Mouse (Mus musculus) cerebellum, adult 11 months (tissue): ENCODE data around the gene Ascc1.

Source experiments
- DNase-seq: peaks from one replicate; pipeline ENCODE4 v3.0.0; 2022

Ascc1 gene

DNA sequence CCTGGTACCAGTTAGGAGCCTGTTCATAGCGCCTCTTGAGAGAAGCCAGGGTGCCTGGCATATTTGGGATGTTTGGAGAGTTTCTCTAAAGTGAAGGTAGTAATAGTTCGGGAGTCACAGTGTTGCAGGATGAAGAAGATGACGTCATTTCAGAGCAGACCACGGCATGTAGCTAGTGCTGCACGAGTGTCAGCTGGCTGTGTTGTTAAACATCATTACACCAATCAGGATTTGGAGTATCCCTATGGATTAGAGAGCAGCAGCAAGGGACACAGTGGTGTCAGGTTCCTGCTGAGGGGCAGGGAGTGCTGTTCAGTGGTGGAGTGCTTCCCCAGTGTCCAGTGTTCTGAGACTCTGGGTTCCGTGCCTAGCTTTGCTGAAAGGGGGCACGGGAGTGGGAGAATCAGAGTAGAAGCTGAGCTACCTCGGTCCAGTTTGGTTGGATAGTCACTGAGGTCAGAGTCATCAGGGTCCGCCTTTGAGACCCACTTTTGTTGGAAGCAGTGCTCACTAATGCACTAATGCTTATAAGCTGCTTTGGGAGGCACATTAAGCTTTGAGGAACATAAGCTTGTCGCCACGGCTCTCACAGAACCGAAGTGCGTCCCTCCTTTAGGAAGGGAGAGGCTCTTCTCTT, 24.3 kb downstream of the Ascc1 start:
- no peak for DNase-seq

DNA sequence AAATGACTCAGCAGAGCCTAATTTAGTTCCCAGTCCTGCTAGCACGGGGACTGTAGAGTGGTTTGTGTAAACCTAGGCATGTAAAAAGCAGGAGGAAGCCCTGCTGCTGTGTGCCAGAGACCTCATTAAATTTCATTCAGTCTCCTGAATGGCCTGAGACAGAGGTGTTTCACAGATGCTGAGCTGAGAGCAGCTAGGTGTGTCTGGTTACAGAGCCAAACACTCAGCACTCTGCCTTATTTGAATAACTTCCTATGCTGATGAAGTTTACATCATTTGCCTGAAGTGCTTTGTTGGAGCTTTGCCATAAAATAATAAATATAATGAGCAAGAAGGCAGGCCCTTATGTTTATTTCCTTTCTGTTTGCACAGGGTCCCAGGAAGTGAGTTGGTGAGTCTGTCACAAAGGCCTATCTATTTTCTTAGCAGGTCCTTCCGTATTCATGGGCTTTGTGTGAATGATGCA, 25.0 kb downstream of the Ascc1 start:
- no peak for DNase-seq

DNA sequence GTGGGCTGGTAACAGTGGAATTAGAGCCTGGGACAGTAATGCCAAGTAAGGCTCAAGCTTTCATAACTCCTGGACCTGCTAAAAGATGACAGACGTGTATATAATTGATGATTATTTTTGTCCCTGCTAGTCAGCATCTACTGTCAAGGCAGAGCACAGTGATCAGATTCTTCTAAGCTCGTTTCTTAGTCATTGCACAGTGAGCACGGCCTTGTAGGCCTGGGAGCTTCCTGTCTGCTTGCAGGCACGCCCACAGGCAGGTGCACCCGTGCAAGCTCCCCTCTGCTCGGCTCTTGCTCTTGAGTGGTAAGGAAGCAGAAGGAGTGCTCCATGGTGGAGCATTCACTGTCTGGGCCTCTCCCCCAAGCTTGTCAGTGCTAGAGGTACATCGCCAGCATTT, 25.6 kb downstream of the Ascc1 start:
- DNase-seq, result no peak

DNA sequence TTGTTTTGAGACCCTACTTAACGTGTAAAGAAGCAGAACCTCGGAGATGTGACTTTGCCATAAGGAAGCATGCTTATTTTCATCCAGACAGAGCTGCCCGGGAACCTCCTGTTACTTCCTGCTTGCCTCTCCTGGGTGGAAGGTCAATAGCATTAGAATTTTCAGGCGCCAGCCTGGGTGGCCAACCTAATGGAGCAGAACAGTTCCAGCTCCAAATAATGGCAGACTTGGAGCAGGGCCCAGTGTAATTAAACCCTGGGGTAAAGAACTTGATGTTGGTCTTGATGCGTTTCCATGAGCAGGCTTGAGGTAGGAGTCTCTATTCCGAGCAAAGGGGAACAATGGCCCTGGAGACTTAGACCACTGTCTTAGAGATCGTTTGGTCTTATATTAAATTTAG, 26.4 kb downstream of the Ascc1 start:
- DNase-seq, result no peak

DNA sequence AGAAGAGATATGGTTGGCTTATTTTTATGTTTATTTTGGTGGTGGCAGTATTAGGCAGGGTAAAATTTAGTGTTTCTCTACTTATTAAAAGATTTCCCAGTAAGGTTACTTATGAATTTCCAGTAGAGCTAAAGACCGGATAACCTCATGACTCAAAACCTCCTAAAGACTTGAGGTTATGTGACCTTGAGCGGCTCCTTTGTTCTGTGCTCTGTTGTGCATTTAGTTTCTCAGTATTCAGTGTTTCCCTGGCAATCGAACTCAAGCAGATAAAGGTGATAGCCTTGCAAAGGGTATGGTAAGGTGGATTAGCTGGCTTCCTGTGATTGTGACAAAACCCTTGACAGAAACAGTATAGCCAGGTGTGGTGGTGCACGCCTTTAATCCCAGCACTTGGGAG, 26.8 kb downstream of the Ascc1 start:
- DNase-seq, result no peak

DNA sequence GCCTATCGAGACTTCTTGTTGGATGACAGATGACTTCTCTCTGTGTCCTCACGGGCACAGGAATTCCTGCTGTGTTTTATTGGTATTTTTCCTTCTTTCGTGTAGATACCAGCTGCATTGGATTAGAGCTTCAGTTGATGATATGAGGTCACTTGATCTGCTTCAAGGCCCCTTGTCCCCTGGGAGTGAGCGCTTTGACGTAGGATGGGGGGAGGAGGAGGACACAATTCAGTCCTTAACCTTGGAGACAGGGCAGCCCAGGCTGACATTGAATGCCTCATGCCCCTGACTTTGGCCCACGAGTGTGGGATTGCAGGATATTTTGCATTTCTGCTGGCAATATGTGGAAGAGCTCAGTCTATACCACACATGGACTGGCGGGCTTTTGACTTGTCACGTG, 29.0 kb downstream of the Ascc1 start:
- DNase-seq, result no peak

DNA sequence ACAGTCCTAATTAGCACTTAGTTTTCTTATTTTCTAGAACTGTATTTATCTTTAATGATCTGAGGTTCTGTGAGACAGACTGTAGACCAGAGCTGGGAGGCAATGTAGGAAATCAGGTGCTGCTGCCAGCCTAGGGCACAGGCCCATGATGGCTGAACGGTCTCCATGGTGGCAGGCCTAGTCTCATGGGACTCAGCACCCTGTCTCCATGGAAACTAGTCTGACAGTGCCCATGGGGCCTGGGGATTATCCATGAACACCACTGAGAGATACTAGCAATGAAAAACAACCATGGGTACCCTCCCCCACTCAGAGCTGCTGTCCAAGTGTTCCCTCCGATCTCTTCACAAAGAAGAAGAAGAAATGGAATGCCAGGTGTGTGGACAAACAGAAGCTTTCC, 29.4 kb downstream of the Ascc1 start:
- no peak for DNase-seq

DNA sequence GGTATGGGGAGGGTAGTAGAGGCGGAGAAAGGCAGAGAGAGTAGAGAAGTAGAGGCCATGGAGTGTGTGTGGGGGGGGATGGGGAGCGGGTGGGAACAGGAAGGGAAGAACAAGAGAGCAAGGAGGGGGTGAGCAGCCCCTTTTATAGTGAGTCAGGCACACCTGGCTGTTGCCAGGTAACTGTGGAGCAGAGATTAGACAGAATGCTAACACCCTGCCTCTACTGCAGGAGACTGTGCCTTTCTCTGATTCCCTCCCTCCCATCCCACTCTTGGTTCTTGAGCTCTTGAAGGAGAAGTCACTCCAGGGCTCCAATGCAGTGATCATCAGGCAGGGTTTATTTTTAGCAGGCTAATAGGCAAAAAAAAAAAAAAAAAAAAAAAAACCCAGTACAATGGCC, 30.0 kb downstream of the Ascc1 start:
- DNase-seq, result no peak

DNA sequence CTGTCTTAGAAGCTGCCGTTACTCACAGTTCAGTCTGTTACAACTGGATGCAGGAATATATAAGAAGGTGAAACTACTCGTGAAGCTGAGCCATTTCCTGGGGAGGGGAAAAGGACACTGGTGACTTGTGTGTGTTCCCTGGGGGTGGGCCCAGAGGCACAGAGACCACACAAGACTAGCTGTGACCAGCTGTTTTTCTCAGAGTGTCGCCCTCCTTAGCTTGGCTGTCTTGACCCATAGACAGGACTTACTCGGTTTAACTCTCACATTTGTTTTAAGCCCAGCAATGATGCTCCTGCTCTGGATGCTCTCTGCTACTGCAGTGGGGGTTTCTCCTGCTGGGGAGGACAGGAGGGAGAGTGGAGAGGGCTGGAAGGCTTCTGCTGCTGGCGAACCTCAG, 30.5 kb downstream of the Ascc1 start:
- no peak for DNase-seq

DNA sequence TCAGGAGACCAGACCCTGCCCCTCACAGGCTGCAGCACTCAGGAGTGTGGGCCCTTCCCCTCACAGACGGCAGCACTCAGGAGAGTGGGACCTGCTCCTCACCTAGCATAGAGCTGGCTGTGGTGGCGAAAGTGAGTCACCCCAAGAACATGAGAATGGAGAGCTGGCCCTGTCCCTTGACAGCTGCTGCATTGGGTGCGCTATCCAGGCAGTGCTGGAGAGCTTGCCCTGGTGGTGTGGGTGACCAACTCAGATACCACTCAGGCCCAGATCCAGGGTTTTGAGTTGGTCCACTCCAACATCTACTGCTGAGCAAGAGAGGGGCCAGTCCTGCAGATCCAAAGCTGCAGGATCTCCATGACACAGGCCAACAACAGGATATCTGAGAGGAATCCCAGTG, 32.0 kb downstream of the Ascc1 start:
- no peak for DNase-seq

DNA sequence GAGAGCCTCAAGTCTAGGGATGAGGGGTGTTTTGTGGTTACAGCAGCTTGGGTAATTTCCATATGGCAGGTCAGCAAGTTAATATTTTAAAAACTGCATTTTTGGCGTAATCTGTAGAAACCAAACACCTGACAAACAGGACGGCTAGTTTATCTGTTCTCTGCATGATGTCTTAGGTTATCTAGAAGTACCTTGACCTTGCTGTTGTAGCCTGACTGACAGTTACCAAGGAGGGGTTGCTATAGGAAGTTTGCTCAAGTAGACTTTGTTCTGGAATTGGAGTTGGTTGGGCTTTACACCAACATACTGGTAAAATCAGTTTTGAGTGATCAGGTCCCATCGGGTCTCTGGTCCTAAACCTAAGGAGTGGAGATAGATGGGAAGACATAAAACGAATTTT, 33.1 kb downstream of the Ascc1 start:
- DNase-seq, result no peak

DNA sequence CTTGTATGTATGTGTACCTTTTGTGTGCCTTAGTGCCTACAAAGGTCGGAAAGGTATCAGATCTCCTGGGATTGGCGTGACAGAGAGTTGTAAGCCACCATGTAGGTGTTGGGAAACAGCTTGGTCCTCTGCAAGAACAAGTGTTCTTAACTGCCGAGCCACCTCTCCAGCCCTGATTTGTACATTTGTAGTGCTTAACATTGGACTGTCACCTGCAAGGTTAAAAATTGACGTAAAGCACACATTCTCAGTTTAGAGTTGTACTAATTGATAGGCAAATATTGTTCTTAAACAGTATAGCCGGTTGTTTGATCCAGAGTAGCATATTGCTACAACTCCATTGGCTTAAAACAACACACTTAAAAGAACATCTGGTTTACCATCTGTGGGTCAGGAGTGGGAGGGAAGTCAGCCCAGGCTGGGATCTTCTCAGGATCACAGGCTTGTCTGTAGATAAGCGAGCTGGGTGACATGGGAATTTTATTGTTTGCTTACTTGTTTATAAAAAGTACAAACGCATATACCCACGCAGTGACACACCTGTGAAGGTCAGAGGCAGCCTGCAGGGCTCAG, 39.8 kb downstream of the Ascc1 start:
- DNase-seq, result no peak

DNA sequence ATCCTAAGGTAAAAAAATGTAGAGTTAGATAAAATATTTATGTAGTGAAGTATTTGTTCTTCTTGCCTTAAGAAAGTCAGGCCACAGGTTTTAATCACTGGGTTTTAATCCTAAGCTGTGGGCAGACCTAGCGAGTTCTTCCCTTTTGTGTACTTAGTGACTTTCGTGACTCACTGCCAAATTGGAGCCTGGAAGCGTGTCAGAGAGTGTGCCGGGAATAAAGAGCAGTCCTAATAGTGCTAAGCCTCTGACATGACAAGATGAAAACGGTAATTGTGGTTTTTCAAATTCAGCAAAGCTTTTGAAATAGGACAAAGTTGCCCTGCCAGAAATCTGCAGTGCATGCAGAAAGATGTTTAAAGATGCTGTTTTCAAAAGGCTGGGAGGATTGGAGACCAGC, 44.1 kb downstream of the Ascc1 start:
- DNase-seq, result no peak

DNA sequence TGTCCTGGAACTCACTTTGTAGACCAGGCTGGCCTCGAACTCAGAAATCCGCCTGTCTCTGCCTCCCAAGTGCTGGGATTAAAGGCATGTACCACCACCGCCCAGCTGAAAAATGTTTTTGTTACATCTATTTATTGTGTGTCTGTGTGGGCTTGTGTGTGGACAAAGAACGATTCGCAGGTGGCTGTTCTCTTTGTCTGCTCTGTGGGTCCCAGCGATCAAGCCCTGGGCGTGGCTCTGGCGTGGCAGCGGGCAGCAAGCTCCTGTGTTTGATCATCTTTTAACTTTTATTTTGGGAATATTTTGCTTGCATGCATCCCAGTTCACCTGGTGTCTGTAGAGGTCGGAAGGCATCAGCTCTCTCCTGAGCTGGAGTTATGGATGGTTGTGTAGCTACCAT, 48.0 kb downstream of the Ascc1 start:
- DNase-seq, result no peak

DNA sequence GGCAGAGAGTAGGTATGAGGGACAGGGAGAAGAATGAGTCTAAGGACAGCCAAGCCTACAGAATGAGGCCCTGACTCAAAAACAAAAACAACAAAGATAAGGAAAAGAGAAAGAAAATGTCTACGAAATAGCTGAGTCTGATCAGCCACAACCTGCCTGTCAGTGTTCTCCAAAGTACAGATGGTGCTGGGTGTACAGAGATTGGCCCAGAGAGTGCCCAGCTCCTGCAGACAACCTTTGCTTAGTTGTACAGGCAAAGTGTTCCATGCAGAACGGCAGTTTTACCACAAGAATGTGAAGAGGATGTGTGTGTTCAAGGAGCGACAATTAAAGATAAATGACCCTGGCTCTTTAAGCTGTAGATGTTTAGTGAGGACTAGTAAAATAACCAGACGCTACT, 50.5 kb downstream of the Ascc1 start:
- no peak for DNase-seq

DNA sequence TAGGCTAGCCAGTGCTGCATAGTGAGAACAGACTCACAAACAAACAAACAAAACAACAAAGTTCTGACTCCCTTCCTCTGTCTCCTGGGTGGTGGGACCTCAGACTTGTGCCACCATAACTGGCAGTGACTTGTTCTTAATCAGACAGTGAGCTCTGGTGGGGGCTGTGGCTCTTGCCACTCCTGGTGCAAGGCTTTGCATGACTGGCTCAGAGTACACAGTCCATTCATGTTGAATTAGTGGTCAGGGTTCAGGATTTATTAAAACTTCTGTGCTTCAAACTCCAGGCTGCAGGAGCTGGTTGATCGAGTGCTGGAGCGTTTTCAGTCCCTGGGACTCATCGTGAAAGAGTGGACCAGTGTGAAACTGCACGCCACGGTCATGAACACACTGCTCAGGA, 59.6 kb downstream of the Ascc1 start:
- DNase-seq, result no peak

DNA sequence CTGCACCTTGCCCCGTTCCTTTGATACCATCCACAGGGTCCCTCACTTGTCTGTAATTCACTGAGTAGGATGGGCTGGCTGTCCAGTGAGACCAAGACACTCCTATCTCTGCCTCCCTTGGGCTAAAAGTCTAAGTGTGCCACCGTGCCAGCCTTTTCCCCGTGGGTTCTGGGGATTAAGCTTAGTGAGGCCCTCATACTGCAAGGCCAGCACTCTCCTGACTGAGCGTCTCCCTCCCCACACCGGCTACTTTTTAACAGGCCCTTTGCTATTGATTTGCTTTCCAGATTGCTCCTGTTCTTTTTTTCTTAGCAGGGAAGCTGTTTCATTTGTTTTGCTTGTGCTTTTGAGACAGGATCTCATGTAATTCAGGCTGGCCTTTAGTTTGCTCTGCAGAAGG, 60.3 kb downstream of the Ascc1 start:
- DNase-seq, result no peak

DNA sequence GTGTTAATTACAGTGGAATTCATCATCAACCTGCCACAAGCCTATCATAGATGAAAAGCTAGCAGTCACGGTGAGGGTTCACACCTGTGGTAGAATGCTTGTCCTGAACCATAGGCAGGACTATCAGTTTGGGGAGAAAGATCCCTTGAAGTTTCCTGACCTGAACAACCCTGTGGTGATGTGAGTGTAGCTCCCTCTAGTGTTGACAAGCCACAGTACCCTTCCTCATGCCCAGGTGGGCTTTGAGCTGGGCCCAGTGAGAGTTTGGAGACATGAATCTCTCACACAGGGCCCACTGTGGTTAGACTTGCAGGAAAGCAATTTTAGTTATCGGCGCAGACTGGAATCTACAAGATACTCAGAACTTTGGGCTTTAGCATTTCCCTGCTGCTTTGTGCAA, 63.9 kb downstream of the Ascc1 start:
- no peak for DNase-seq

DNA sequence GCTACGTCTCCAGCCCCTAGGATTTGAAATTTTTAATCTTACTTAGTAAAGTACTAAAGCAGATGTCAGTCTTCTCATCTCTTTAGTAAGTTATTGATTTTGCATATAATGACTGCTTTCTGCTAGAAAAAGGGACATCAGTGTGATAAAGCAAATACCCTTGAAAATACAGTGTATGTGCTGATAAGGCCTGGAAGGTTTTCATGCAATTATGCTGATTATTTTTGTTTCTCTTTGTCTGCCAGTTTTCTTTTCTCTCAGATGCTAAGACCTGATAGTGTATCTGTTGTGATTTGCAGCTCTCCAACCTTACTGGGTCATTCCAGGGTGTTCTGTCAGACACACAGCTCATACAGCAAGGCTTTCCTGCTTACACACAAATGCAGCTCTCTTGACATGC, 72.6 kb downstream of the Ascc1 start:
- no peak for DNase-seq

DNA sequence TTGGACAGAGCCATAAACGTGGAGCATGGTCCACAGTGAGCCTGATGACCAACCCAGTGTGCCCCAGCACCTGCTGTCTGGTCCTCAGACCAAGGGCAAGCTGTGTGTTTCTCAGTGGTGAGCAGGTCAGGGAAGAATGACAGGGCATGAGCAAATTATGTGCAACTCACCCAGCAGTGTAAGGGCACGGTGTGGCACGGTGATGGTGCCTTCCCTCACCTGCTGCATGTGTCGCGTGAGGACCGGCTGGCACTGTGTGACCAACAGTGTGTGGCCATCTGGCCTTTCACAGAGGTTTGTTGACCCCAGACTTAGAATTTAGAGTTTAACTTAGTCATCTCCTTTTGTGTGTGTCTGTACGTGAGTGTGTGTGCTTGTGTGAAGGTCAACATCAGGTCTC, 74.6 kb downstream of the Ascc1 start:
- no peak for DNase-seq

DNA sequence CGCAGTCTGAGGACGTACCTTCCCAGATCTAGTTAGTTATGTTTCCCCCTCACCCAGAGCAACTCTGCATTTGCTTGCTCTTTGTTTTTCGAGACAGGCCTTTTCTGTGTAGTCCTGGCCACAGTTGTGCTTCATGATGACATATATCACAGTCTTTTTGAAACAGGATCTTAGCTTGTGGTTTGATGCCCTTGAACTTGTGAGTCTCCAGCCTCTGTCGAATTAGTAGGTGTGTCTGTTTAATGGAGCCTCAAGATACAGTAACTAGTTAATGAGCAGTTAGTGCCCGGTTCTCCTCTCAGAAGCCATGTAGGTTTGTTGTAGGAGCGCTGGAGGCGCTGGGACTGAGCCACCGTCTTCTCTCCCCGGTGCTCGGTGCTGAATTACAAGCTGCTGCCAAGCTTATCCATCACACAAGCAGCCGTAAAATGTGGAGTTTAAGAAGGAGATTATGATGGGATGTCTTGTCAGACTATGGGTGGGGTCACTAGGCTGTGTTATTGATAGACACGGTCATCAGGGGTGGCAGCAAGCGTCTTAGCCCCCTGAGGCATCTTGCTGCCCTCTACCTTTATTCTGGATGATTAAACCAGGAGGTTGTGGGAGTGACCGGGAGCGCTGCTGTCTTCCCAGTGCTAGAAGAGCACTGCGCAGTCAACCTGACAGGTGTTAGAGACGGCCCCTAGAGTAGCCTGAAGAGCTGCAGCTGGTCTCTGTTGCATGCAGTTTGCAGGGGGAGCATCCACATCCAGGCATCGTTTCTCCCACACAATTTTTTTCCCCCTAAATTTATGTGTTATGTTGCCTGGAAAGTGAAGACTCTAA, 75.3 kb downstream of the Ascc1 start:
- no peak for DNase-seq

DNA sequence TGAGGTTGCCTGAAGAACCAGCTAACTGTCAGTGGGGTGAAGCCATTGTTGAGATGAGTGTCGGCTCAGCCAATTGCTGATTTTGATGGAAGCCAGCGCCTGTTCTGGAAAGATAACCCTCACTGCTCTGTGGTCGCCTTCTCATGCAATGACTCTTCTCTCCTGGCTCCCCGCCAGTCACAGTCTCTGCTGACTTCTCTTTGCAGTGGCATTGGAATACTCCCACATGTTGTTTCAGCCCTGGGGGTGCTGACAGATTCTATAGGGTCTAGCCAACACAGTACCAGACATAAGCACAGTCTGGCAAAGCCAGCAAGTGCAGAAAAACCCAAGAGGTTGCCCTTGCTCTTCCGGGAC, 75.9 kb downstream of the Ascc1 start:
- no peak for DNase-seq

DNA sequence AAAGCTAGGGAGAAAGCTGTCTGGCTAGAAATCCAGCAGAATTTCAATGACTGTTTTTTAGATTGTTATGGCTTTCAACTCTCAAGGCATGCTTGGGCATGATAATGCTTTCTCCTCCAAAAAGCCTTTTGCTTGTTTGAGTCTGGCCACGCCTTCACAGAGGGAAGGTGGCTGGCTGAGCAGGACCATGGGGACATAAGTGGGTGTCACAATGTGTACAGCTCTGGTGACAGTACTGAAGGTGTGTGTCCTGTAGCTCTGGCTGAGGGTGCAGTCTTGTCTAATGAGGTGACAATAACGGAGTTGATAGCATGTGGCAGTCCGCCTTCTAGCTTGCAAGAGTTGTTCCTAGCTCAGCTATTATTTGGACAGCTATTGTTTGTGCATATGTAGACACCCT, 77.6 kb downstream of the Ascc1 start:
- DNase-seq, result no peak

DNA sequence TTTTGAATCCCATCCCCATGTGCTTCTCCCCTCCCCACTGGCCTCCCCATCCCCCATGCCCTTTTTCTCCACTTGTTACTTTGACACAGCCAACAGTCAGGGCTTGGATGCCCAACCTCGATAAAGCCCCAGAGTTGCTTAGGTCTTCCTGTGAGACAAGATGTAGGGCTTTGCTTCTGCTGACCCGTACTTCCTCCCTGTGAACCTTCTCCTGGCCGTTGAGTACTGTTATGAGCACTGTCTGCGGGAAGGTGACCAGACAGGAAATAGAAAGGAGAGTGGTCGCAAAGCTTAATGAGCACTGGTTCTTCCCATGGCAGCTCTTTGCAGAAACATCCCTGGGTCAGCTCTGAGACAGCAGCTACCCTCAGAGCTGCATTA, 78.0 kb downstream of the Ascc1 start:
- no peak for DNase-seq
